Mouse (Mus musculus) CH12.LX (cell line): ENCODE data around the gene Chst11. TPM values are rescaled to one million over a fixed set of nuclear protein-coding genes. Genes with fewer than 3 reads are reported as not detected.

Experiments
- DNase-seq: peaks from one replicate; pipeline ENCODE4 v3.0.0-alpha.2; 2013; ENCODE audit errors: extremely low read depth
- H3K27ac ChIP-seq: 2 replicates; pipeline ENCODE4 v1.5.1; 2012; ENCODE audit warnings: low read depth, mild to moderate bottlenecking, control low read depth, moderate library complexity; ENCODE audit not compliant: insufficient read depth
- H3K27me3 ChIP-seq: replicated peaks from 2 replicates; pipeline ENCODE3; 2012; ENCODE audit warnings: inconsistent platforms
- H3K36me3 ChIP-seq, 2 experiments: replicated peaks in 1 of 2; 2 replicates each; pipeline versions ENCODE3 to v1.6.1; 2012; ENCODE audit warnings: inconsistent platforms in 1 of 2, low read length in 1 of 2, mild to moderate bottlenecking in 1 of 2, mixed read lengths in 1 of 2, moderate library complexity in 1 of 2; ENCODE audit not compliant: control insufficient read depth in 1 of 2, insufficient read depth in 1 of 2
- H3K4me1 ChIP-seq, 2 experiments: 2 replicates each; pipeline ENCODE4 v1.6.1; 2012; ENCODE audit warnings: inconsistent platforms in 1 of 2, moderate library complexity in 1 of 2; ENCODE audit not compliant: insufficient read depth in 2 of 2, control insufficient read depth in 1 of 2
- H3K4me2 ChIP-seq: 2 replicates; pipeline ENCODE4 v1.6.1; 2012; ENCODE audit warnings: low read depth, mild to moderate bottlenecking, control low read depth; ENCODE audit not compliant: poor library complexity, insufficient read depth, severe bottlenecking
- H3K4me3 ChIP-seq, 3 experiments: fragments of 150-350 bp in 1 of 3; sonication (generic) in 1 of 3; replicated peaks in 1 of 3; 2 replicates each; pipeline versions ENCODE3 to v1.5.1; 2011 to 2012; ENCODE audit warnings: low read depth in 2 of 3, low read length in 2 of 3, mild to moderate bottlenecking in 2 of 3, moderate library complexity in 2 of 3, control low read depth in 1 of 3, improper control_type of control experiment in 1 of 3, inconsistent platforms in 1 of 3, mixed read lengths in 1 of 3; ENCODE audit not compliant: poor library complexity in 1 of 3
- H3K79me2 ChIP-seq: replicated peaks from 2 replicates; pipeline ENCODE4 v1.6.1; 2012; ENCODE audit warnings: mild to moderate bottlenecking, moderate library complexity; ENCODE audit not compliant: control insufficient read depth, poor library complexity, insufficient read depth, severe bottlenecking; ENCODE audit errors: extremely low read depth
- H3K9ac ChIP-seq: 2 replicates; pipeline ENCODE4 v1.6.1; 2012; ENCODE audit warnings: low read depth, mild to moderate bottlenecking, control low read depth, moderate library complexity; ENCODE audit not compliant: insufficient read depth
- H3K9me3 ChIP-seq: replicated peaks from 2 replicates; pipeline ENCODE3; 2012; ENCODE audit warnings: low read length, inconsistent platforms, mixed read lengths
- BHLHE40 ChIP-seq: IDR thresholded peaks from 2 replicates; pipeline ENCODE4 v1.6.1; 2011; ENCODE audit warnings: mild to moderate bottlenecking, low read depth, low read length, improper control_type of control experiment
- CHD1 ChIP-seq: IDR thresholded peaks from 2 replicates; pipeline ENCODE4 v1.6.1; 2012; ENCODE audit warnings: low read depth, low read length, improper control_type of control experiment, inconsistent platforms
- CHD2 ChIP-seq: IDR thresholded peaks from 2 replicates; pipeline ENCODE4 v1.6.1; 2011; ENCODE audit warnings: low read length, improper control_type of control experiment
- CTCF ChIP-seq, 2 experiments: IDR thresholded peaks in 1 of 2; conservative IDR thresholded peaks in 1 of 2; 2 replicates each; pipeline ENCODE4 v1.5.1; 2011 to 2012; ENCODE audit warnings: low read depth in 2 of 2, low read length in 2 of 2, improper control_type of control experiment in 1 of 2, inconsistent platforms in 1 of 2, mild to moderate bottlenecking in 1 of 2, moderate library complexity in 1 of 2
- E2F4 ChIP-seq: IDR thresholded peaks from 2 replicates; pipeline ENCODE4 v1.6.1; 2011; ENCODE audit warnings: low read depth, low read length, improper control_type of control experiment; ENCODE audit not compliant: insufficient replicate concordance
- ELF1 ChIP-seq: IDR thresholded peaks from 2 replicates; pipeline ENCODE4 v1.6.1; 2014; ENCODE audit warnings: low read depth, mild to moderate bottlenecking, inconsistent platforms, low read length, improper control_type of control experiment
- ETS1 ChIP-seq: conservative IDR thresholded peaks from 2 replicates; pipeline ENCODE4 v1.6.1; 2012; ENCODE audit warnings: low read depth, mild to moderate bottlenecking, inconsistent platforms, low read length, improper control_type of control experiment, moderate library complexity
- GABPA ChIP-seq: IDR thresholded peaks from 2 replicates; pipeline ENCODE4 v1.6.1; 2012; ENCODE audit warnings: low read depth, low read length, improper control_type of control experiment, inconsistent platforms; ENCODE audit not compliant: insufficient replicate concordance
- HCFC1 ChIP-seq: IDR thresholded peaks from 2 replicates; pipeline ENCODE4 v1.6.1; 2012; ENCODE audit warnings: low read depth, mild to moderate bottlenecking, inconsistent platforms, low read length, improper control_type of control experiment
- IRF4 ChIP-seq: IDR thresholded peaks from 2 replicates; pipeline ENCODE4 v1.6.1; 2014; ENCODE audit warnings: low read depth, mild to moderate bottlenecking, inconsistent platforms, low read length, improper control_type of control experiment
- JUND ChIP-seq: conservative IDR thresholded peaks from 2 replicates; pipeline ENCODE4 v1.6.1; 2011; ENCODE audit warnings: low read depth, low read length, improper control_type of control experiment
- KAT2A ChIP-seq: IDR thresholded peaks from 2 replicates; pipeline ENCODE4 v1.6.1; 2012; ENCODE audit warnings: low read length, improper control_type of control experiment, inconsistent platforms; ENCODE audit not compliant: insufficient replicate concordance
- MAX ChIP-seq: IDR thresholded peaks from 2 replicates; pipeline ENCODE4 v1.6.1; 2011; ENCODE audit warnings: low read length, improper control_type of control experiment
- MXI1 ChIP-seq: IDR thresholded peaks from 2 replicates; pipeline ENCODE4 v1.6.1; 2011; ENCODE audit warnings: mild to moderate bottlenecking, low read depth, low read length, improper control_type of control experiment
- PAX5 ChIP-seq: IDR thresholded peaks from 2 replicates; pipeline ENCODE4 v1.6.1; 2012; ENCODE audit warnings: low read length, inconsistent platforms, mixed read lengths
- POLR2AphosphoS2 ChIP-seq: IDR thresholded peaks from 2 replicates; pipeline ENCODE4 v1.6.1; 2011; ENCODE audit warnings: low read depth, low read length, improper control_type of control experiment
- RAD21 ChIP-seq: IDR thresholded peaks from 2 replicates; pipeline ENCODE4 v1.6.1; 2011; ENCODE audit warnings: low read depth, mild to moderate bottlenecking, low read length, improper control_type of control experiment, moderate library complexity
- RCOR1 ChIP-seq: conservative IDR thresholded peaks from 2 replicates; pipeline ENCODE4 v1.6.1; 2012; ENCODE audit warnings: low read depth, mild to moderate bottlenecking, inconsistent platforms, low read length, improper control_type of control experiment
- SMC3 ChIP-seq: IDR thresholded peaks from 2 replicates; pipeline ENCODE4 v1.6.1; 2011; ENCODE audit warnings: low read depth, low read length, improper control_type of control experiment
- TCF12 ChIP-seq: IDR thresholded peaks from 2 replicates; pipeline ENCODE4 v1.6.1; 2014; ENCODE audit warnings: low read depth, mild to moderate bottlenecking, inconsistent platforms, low read length, improper control_type of control experiment
- USF2 ChIP-seq: conservative IDR thresholded peaks from 2 replicates; pipeline ENCODE4 v1.6.1; 2011; ENCODE audit warnings: low read depth, low read length, improper control_type of control experiment
- ZC3H11A ChIP-seq: IDR thresholded peaks from 2 replicates; pipeline ENCODE4 v1.6.1; 2012; ENCODE audit warnings: low read depth, mild to moderate bottlenecking, inconsistent platforms, low read length, improper control_type of control experiment
- ZKSCAN1 ChIP-seq: IDR thresholded peaks from 2 replicates; pipeline ENCODE4 v1.6.1; 2012; ENCODE audit warnings: low read depth, inconsistent platforms, low read length, improper control_type of control experiment, borderline replicate concordance
- ZMIZ1 ChIP-seq: IDR thresholded peaks from 2 replicates; pipeline ENCODE4 v1.6.1; 2012; ENCODE audit warnings: low read depth, mild to moderate bottlenecking, inconsistent platforms, low read length, improper control_type of control experiment
- dilution Hi-C: fragments of 300-500 bp; cut with MboI; formaldehyde crosslinking; loops from 2 replicates; pipeline ENCODE4 v1.14.3; 2020; ENCODE audit warnings: low sequenced_read_pairs; ENCODE audit not compliant: extremely low pct_unique_long_range_greater_than_20kb, extremely low pct_ligation_motif_present
- in situ Hi-C: fragments of 300-500 bp; cut with MboI; formaldehyde crosslinking; loops from 3 replicates; pipeline ENCODE4 v1.14.3; 2019; ENCODE audit warnings: low sequenced_read_pairs, low pct_ligation_motif_present, low pct_unique_long_range_greater_than_20kb, mixed read lengths
- polyA plus RNA-seq: library from polyadenylated mRNA; unstranded; fragments of >175 nt; gene quantifications from 2 replicates; pipeline ENCODE4 v1.2.1, GENCODE M21; 2012; ENCODE audit warnings: low read depth; ENCODE audit not compliant: insufficient read length
- total RNA-seq, 2 experiments: library from RNA; depleted of rRNA; stranded (reverse); fragments of 300-350 nt in 1 of 2; fragments of >200 nt in 1 of 2; gene quantifications; 2 replicates each; pipeline ENCODE4 v1.2.3; 2012 to 2014

Gene Chst11
- total and polyA plus RNA-seq, 3 experiments, result 3.6 to 5.3 (median 4.5) TPM

GRCm38 (mm10) chr10:83098940-83099339 lies 113.6 kb downstream of the Chst11 start:
- Histone ChIP-seq H3K4me3 (no peak overlapping the region), H3K9ac (no peak overlapping the region), H3K4me1 (peaks cover 0 to 15% of the 10 kb centered on the region in 2 experiments; a peak in 2 of 4 replicates), H3K9me3 (no peaks in the 10 kb centered on the region), H3K36me3 (no peaks in the 10 kb centered on the region), H3K79me2 (no peaks in the 10 kb centered on the region), H3K27ac (no peak overlapping the region), H3K27me3 (no peaks in the 10 kb centered on the region), H3K4me2 (no peak overlapping the region)
- no peak for TF ChIP-seq USF2
- no peak for TF ChIP-seq IRF4
- no peak for TF ChIP-seq ELF1
- no peak for TF ChIP-seq CHD1
- no peak for TF ChIP-seq E2F4
- TF ChIP-seq KAT2A, result no peak
- TF ChIP-seq MAX, result no peak
- TF ChIP-seq ZC3H11A, result no peak
- TF ChIP-seq ZMIZ1, result no peak
- no peak for TF ChIP-seq CHD2
- TF ChIP-seq SMC3, result no peak
- no peak for TF ChIP-seq RCOR1
- TF ChIP-seq HCFC1, result no peak
- no peak for TF ChIP-seq POLR2AphosphoS2
- TF ChIP-seq MXI1, result no peak
- no peak for TF ChIP-seq ETS1
- TF ChIP-seq BHLHE40, result no peak
- TF ChIP-seq JUND, result no peak
- TF ChIP-seq ZKSCAN1, result no peak
- no peak for TF ChIP-seq PAX5
- in situ Hi-C loops (no loop called here), dilution Hi-C loops (no loop called here)
- DNase-seq, result no peak

- in situ Hi-C loops (no loop called here), dilution Hi-C loops (no loop called here)
These were observed 114.4 kb downstream of the Chst11 start for GRCm38 (mm10) chr10:83099669-83100068.

More at GRCm38 (mm10) chr10:83099669-83100068, 114.4 kb downstream of the Chst11 start:
- peaks cover 0 to 11% of the 10 kb centered on the region in 2 experiments; a peak in 2 of 4 replicates for H3K4me1 ChIP-seq
- H3K79me2 ChIP-seq, result no peaks in the 10 kb centered on the region
- no peaks in the 10 kb centered on the region for H3K27me3 ChIP-seq
- no peak for DNase-seq
- TF ChIP-seq SMC3, result peak; percentile 63
- TF ChIP-seq GABPA, result no peak
- TF ChIP-seq TCF12, result no peak
- TF ChIP-seq ZMIZ1, result no peak
- no peak for TF ChIP-seq ZC3H11A
- peak; percentile 65 for TF ChIP-seq RAD21
- no peak for TF ChIP-seq POLR2AphosphoS2
- TF ChIP-seq CTCF (conservative IDR thresholded peaks at IDR 0.05 in 1 of 2, IDR thresholded peaks at IDR 0.05 in 1 of 2; ENCODE audit: low read depth in 2 of 2, low read length in 2 of 2), result peak in 1 of 2 experiments; percentile 66; a peak in 2 of 4 replicates
- H3K9ac ChIP-seq, result no peak overlapping the region
- H3K9me3 ChIP-seq, result no peaks in the 10 kb centered on the region
- H3K27ac ChIP-seq, result no peak overlapping the region
- no peak overlapping the region for H3K4me3 ChIP-seq
- H3K36me3 ChIP-seq, result no peaks in the 10 kb centered on the region
- H3K4me2 ChIP-seq, result no peak overlapping the region
